Mouse (Mus musculus) heart, embryonic 16.5 days (tissue): ENCODE measurements at regions not wholly inside any gene's neighbourhood (a gene's known extent, or its start where the extent isn't known, plus 50 kb on each side); places are given as distances from the start of the nearest gene placed in this dataset.

ENCODE experiments used
- ATAC-seq: fragments of 200-750 bp; cut with Nextera tagmentation; replicated peaks from 2 replicates; pipeline ENCODE4 v1.8.0; 2017; ENCODE audit warnings: moderate number of reproducible peaks; ENCODE audit not compliant: insufficient read depth, low FRiP score; ENCODE audit errors: extremely low read depth
- H3K27ac ChIP-seq: fragments of 300-500 bp; sonication (generic); 2 replicates; pipeline ENCODE4 v1.5.1; 2014; ENCODE audit warnings: mild to moderate bottlenecking, low read length, control low read depth, moderate library complexity
- H3K27me3 ChIP-seq: fragments of 300-500 bp; sonication (generic); 2 replicates; pipeline ENCODE4 v1.6.1; 2014; ENCODE audit warnings: low read length, mixed read lengths; ENCODE audit not compliant: control insufficient read depth, insufficient read depth
- H3K36me3 ChIP-seq: fragments of 300-500 bp; sonication (generic); 2 replicates; pipeline ENCODE4 v1.6.1; 2014; ENCODE audit not compliant: control insufficient read depth, insufficient read depth
- H3K4me1 ChIP-seq: fragments of 300-500 bp; sonication (generic); 2 replicates; pipeline ENCODE4 v1.6.1; 2014; ENCODE audit warnings: low read length, mixed read lengths; ENCODE audit not compliant: control insufficient read depth, insufficient read depth
- H3K4me2 ChIP-seq: fragments of 300-500 bp; sonication (generic); 2 replicates; pipeline ENCODE4 v1.6.1; 2014; ENCODE audit warnings: low read depth, mild to moderate bottlenecking, control low read depth, low read length
- H3K4me3 ChIP-seq: fragments of 300-500 bp; sonication (generic); 2 replicates; pipeline ENCODE4 v1.5.1; 2014; ENCODE audit warnings: mild to moderate bottlenecking, control low read depth, low read length
- H3K9ac ChIP-seq: fragments of 300-500 bp; sonication (generic); 2 replicates; pipeline ENCODE4 v1.6.1; 2014; ENCODE audit warnings: low read length, control low read depth
- H3K9me3 ChIP-seq: fragments of 300-500 bp; sonication (generic); replicated peaks from 2 replicates; pipeline ENCODE4 v1.6.1; 2016; ENCODE audit warnings: low read length; ENCODE audit not compliant: control insufficient read depth
- WGBS: fragments of 180-500 bp; shearing (Covaris S2); extraction: QIAGEN DNeasy Blood & Tissue Kit; methylation state at CpG from one replicate; pipeline ENCODE4 v1.1.7; 2014; 5-methylcytosine and 5-hydroxymethylcytosine counted together

- no peaks in the 10 kb centered on the region for H3K27me3 ChIP-seq
- no peak overlapping the region for H3K9ac ChIP-seq
- no peak for ATAC-seq
- no peak overlapping the region for H3K4me2 ChIP-seq
- no peak overlapping the region for H3K4me3 ChIP-seq
- no peaks in the 10 kb centered on the region for H3K36me3 ChIP-seq
- no peaks in the 10 kb centered on the region for H3K9me3 ChIP-seq
- no peak overlapping the region for H3K27ac ChIP-seq
- no peaks in the 10 kb centered on the region for H3K4me1 ChIP-seq
- 84% methylated on average over 5 of the region's 5 CpGs for whole genome bisulfite sequencing
Measured at GRCm38 (mm10) chr13:47580144-47580543, 457.7 kb downstream of the Rnf144b start.

- WGBS, result 67% methylated on average over 1 of the region's 1 CpGs
- no peaks in the 10 kb centered on the region for H3K36me3 ChIP-seq
- no peak for ATAC-seq
- H3K9ac ChIP-seq, result no peak overlapping the region
- no peaks in the 10 kb centered on the region for H3K4me1 ChIP-seq
- H3K4me3 ChIP-seq, result no peak overlapping the region
- no peaks in the 10 kb centered on the region for H3K9me3 ChIP-seq
- no peaks in the 10 kb centered on the region for H3K27me3 ChIP-seq
- no peak overlapping the region for H3K27ac ChIP-seq
- no peak overlapping the region for H3K4me2 ChIP-seq
Measured at GRCm38 (mm10) chr13:47585158-47585557, 462.7 kb downstream of the Rnf144b start.

DNA sequence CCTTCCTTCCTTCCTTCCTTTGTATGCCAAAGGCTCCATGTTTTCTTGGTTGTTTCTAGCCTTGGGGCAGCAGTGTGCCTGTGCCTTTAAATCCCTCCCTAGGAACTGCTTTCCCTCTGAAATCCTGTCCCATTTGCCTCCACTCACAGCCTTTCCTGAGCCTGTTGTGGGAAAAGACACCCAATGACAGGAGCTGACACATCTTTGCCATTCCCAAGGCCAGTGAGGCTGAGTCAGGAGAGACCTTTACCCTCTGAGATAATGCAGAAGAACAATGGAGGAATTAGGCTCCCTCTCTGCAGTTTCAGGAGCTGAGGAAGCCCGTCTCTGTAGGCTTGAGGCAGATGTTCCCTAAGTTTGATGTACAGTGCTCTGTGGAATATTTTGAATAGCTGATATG, 480.2 kb downstream of the Rnf144b start:
- Histone ChIP-seq H3K4me1 (no peaks in the 10 kb centered on the region), H3K27me3 (no peaks in the 10 kb centered on the region), H3K4me2 (no peak overlapping the region), H3K9ac (no peak overlapping the region), H3K4me3 (no peak overlapping the region), H3K27ac (no peak overlapping the region), H3K36me3 (no peaks in the 10 kb centered on the region), H3K9me3 (no peaks in the 10 kb centered on the region)
- 64% methylated on average over 1 of the region's 1 CpGs for WGBS
- no peak for ATAC-seq

DNA sequence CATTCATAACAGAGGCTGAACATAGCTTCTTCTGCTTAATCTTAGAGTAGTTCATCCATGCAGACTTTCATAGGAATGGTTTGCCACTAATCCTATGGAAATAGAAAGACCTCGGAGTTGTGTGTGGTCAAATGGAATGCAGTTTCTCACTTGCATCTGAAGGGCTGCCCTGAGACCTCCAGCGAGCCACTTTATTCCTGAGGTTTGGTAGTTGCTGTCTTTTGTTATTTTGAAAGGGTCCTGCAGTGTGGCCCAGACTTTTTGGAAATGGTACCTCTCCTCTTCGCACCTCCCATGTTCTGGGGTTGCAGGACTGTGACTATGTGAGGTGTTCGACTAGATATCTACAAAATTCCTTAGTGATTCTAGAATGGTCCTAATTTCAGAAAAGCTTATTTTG, 489.0 kb downstream of the Rnf144b start:
- Histone ChIP-seq H3K9ac (no peak overlapping the region), H3K36me3 (no peaks in the 10 kb centered on the region), H3K9me3 (no peaks in the 10 kb centered on the region), H3K27me3 (no peaks in the 10 kb centered on the region), H3K4me1 (peaks cover 8% of the 10 kb centered on the region; the same call in 1 of the 2 replicates), H3K4me3 (no peak overlapping the region), H3K27ac (no peak overlapping the region), H3K4me2 (no peak overlapping the region)
- 82% methylated on average over 4 of the region's 4 CpGs for WGBS
- no peak for ATAC-seq

GRCm38 (mm10) chr13:47636511-47637103, 514.2 kb downstream of the Rnf144b start:
- Histone ChIP-seq H3K4me2 (no peak overlapping the region), H3K4me3 (no peak overlapping the region), H3K4me1 (no peaks in the 10 kb centered on the region), H3K36me3 (no peaks in the 10 kb centered on the region), H3K27ac (no peak overlapping the region), H3K27me3 (no peaks in the 10 kb centered on the region), H3K9ac (no peak overlapping the region), H3K9me3 (no peaks in the 10 kb centered on the region)
- 61% methylated on average over 8 of the region's 8 CpGs for WGBS
- ATAC-seq, result no peak

- Histone ChIP-seq H3K4me3 (no peak overlapping the region), H3K4me1 (no peaks in the 10 kb centered on the region), H3K9ac (no peak overlapping the region), H3K36me3 (no peaks in the 10 kb centered on the region), H3K9me3 (peaks cover 2% of the 10 kb centered on the region; the same call in 1 of the 2 replicates), H3K4me2 (no peak overlapping the region), H3K27ac (no peak overlapping the region), H3K27me3 (no peaks in the 10 kb centered on the region)
- no peak for ATAC-seq
- 80% methylated on average over 10 of the region's 10 CpGs for WGBS
Measured at GRCm38 (mm10) chr13:47642341-47642740, 519.9 kb downstream of the Rnf144b start.

DNA sequence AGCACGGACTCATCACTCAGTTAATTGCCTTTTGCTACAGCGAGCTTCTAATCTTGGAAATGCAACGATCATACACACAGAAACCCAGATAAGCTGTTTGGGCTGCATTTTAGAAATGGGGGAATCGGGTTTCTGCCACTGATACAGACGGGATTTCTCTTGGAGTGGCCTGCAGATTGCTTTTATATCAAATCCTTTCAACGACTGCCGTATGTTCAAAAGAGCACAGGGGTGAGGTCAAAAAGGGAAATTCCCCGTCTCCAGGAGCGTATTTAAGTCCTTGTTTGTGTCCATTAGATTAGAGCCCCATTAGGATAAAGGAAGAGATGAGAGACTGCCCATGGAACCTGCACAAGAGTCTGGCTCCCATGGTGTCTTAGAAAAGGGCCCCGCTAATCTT, 522.6 kb downstream of the Rnf144b start:
- no peak overlapping the region for H3K4me3 ChIP-seq
- H3K4me1 ChIP-seq, result peaks cover 2% of the 10 kb centered on the region; the same call in 1 of the 2 replicates
- no peaks in the 10 kb centered on the region for H3K27me3 ChIP-seq
- H3K4me2 ChIP-seq, result 0 out of 2 replicates have a peak overlapping the region, but pooled peaks have one; percentile 4
- no peak overlapping the region for H3K27ac ChIP-seq
- H3K36me3 ChIP-seq, result no peaks in the 10 kb centered on the region
- no peak overlapping the region for H3K9ac ChIP-seq
- WGBS, result 40% methylated on average over 10 of the region's 10 CpGs
- H3K9me3 ChIP-seq, result peaks cover 2% of the 10 kb centered on the region; the same call in 1 of the 2 replicates
- ATAC-seq, result no peak

DNA sequence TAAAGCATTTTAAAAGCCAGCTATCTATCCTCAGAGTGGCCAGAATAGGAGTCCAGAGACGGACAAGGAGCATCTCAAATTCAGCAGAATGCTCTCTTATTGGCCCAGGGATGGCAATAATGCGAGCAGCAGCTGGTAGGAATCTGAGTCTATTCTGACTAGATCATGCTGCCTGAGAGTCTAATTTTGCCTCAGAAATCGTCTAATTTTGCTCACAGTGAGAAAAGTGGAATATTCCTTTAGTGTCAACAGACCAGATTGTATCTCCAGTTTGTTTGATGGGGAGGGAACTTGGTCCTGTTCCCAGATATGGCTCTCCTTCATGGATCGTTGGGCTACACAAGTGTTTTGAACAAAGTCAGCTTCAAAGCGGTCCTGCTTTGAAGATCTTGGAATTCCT, 525.2 kb downstream of the Rnf144b start:
- no peak overlapping the region for H3K4me2 ChIP-seq
- WGBS, result 49% methylated on average over 5 of the region's 5 CpGs
- H3K27me3 ChIP-seq, result no peaks in the 10 kb centered on the region
- peaks cover 2% of the 10 kb centered on the region; the same call in 1 of the 2 replicates for H3K4me1 ChIP-seq
- ATAC-seq, result no peak
- H3K4me3 ChIP-seq, result no peak overlapping the region
- H3K9ac ChIP-seq, result no peak overlapping the region
- H3K36me3 ChIP-seq, result no peaks in the 10 kb centered on the region
- H3K27ac ChIP-seq, result no peak overlapping the region
- H3K9me3 ChIP-seq, result no peaks in the 10 kb centered on the region

DNA sequence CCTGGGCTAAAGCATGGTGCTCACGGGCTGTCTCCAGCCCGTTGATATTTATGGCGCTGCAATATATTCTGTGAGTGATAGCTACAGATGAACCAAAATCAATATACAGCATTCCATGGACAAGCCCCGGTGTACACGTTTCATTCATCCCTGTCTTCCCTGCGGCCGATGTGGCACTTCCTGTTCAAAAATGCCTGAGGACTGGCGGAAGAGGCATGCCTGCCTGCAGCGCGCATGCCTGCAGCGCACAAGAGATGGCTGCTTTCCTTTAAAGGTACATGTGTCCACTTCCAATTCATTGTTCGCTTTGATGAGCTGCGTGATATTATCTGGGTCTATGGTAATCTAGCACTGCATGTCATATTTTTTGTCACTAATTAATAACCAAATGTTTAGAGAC, 527.6 kb downstream of the Rnf144b start:
- Histone ChIP-seq H3K4me1 (peaks cover 2% of the 10 kb centered on the region; the same call in 1 of the 2 replicates), H3K27ac (no peak overlapping the region), H3K4me3 (peak overlapping the region; percentile 39), H3K9me3 (no peaks in the 10 kb centered on the region), H3K36me3 (no peaks in the 10 kb centered on the region), H3K9ac (peak overlapping the region; percentile 35; the same call in 1 of the 2 replicates), H3K27me3 (no peaks in the 10 kb centered on the region), H3K4me2 (peak overlapping the region; percentile 60)
- ATAC-seq, result no peak
- WGBS, result 59% methylated on average over 13 of the region's 13 CpGs
